Mouse (Mus musculus) liver, adult 2 months (tissue): ENCODE measurements around the gene Gm6588. TPM values are rescaled to one million over a fixed set of nuclear protein-coding genes. Genes with fewer than 3 reads are reported as not detected.

Experiments used
- DNase-seq: peaks from one replicate; pipeline ENCODE4 v3.0.0-alpha.2; 2011; ENCODE audit warnings: low read depth, low spot score; ENCODE audit errors: extremely low read depth
- H3K27ac ChIP-seq: fragments of 200-500 bp; replicated peaks from 2 replicates; pipeline ENCODE4 v1.5.1; 2012; ENCODE audit warnings: low read depth, mild to moderate bottlenecking, control low read depth, inconsistent platforms, low read length; ENCODE audit not compliant: insufficient read depth
- H3K27me3 ChIP-seq: fragments of 200-500 bp; 2 replicates; pipeline ENCODE4 v1.6.1; 2012; ENCODE audit warnings: mild to moderate bottlenecking, moderate library complexity, low read length, inconsistent platforms; ENCODE audit not compliant: control insufficient read depth, insufficient read depth
- H3K36me3 ChIP-seq: fragments of 200-500 bp; 2 replicates; pipeline ENCODE4 v1.6.1; 2012; ENCODE audit warnings: low read length, inconsistent platforms; ENCODE audit not compliant: control insufficient read depth, insufficient read depth
- H3K4me1 ChIP-seq: fragments of 200-500 bp; 2 replicates; pipeline ENCODE4 v1.6.1; 2011; ENCODE audit warnings: low read length; ENCODE audit not compliant: control insufficient read depth, insufficient read depth
- H3K4me3 ChIP-seq: fragments of 200-500 bp; 2 replicates; pipeline ENCODE4 v1.5.1; 2011; ENCODE audit warnings: low read depth, mild to moderate bottlenecking, control low read depth, low read length, moderate library complexity; ENCODE audit not compliant: insufficient read depth
- H3K79me2 ChIP-seq: fragments of 200-500 bp; 2 replicates; pipeline ENCODE4 v1.6.1; 2012; ENCODE audit warnings: inconsistent platforms, mild to moderate bottlenecking, low read length, moderate library complexity; ENCODE audit not compliant: control insufficient read depth, insufficient read depth
- H3K9ac ChIP-seq: fragments of 200-500 bp; 2 replicates; pipeline ENCODE4 v1.6.1; 2012; ENCODE audit warnings: low read depth, mild to moderate bottlenecking, control low read depth, inconsistent platforms, low read length
- CTCF ChIP-seq: fragments of 200-500 bp; IDR thresholded peaks from 2 replicates; pipeline ENCODE4 v1.5.1; 2011; ENCODE audit warnings: low read depth, low read length, control low read depth
- POLR2A ChIP-seq: fragments of 200-500 bp; IDR thresholded peaks from 2 replicates; pipeline ENCODE4 v1.6.1; 2011; ENCODE audit warnings: low read length, control low read depth; ENCODE audit not compliant: insufficient read depth; ENCODE audit errors: extremely low read depth
- WGBS: fragments of 180-500 bp; shearing (Covaris S2); methylation state at CpG from one replicate; pipeline ENCODE4 v1.1.7; 2018; 5-methylcytosine and 5-hydroxymethylcytosine counted together
- polyA plus RNA-seq: library from polyadenylated mRNA; depleted of rRNA; stranded (reverse); fragments of >200 nt; gene quantifications from 2 replicates; pipeline ENCODE4 v1.2.3, GENCODE M21; 2012
- total RNA-seq: library from RNA; depleted of rRNA; stranded (reverse); fragments of >200 nt; gene quantifications from 2 replicates; pipeline ENCODE4 v1.2.3, GENCODE M21; 2014

Gm6588 gene
- total and polyA plus RNA-seq, 2 experiments, result not detected

GRCm38 (mm10) chr5:112482551-112482950 lies 33.3 kb downstream of the Gm6588 start:
- Histone ChIP-seq H3K27me3 (0 out of 2 replicates have a peak, but pooled peaks cover 5% of the 10 kb centered on the region), H3K4me1 (no peaks in the 10 kb centered on the region), H3K27ac (no peak overlapping the region), H3K36me3 (no peaks in the 10 kb centered on the region), H3K79me2 (no peaks in the 10 kb centered on the region), H3K4me3 (no peak overlapping the region), H3K9ac (no peak overlapping the region)
- no peak for DNase-seq
- no peak for TF ChIP-seq CTCF
- no peak for TF ChIP-seq POLR2A
- WGBS, result 59% methylated on average over 13 of the region's 13 CpGs

DNA sequence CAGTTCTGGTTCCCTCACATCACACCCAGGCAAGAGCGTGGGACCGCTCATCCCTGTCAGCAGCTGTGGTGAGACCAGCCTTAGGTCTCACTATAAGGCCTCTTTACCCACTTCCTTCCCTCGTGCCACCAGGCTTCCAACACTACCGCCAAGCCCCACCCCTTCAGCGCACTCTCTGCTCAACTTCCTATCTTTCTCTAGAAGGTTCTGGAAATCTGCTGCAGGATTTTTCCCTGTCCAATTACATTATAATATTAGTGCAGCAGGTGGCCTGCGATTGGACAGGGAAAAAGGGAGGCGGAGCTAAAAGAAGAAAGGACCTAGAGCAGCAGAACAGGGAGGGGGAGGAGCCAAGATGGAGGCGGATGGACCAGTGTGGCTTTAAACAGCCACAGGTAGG lies 33.8 kb downstream of the Gm6588 start:
- Histone ChIP-seq H3K4me1 (no peaks in the 10 kb centered on the region), H3K79me2 (no peaks in the 10 kb centered on the region), H3K4me3 (no peak overlapping the region), H3K9ac (no peak overlapping the region), H3K36me3 (no peaks in the 10 kb centered on the region), H3K27ac (no peak overlapping the region), H3K27me3 (0 out of 2 replicates have a peak, but pooled peaks cover 5% of the 10 kb centered on the region)
- WGBS, result 76% methylated on average over 8 of the region's 8 CpGs
- DNase-seq, result no peak
- TF ChIP-seq POLR2A (no peak), CTCF (no peak)

DNA sequence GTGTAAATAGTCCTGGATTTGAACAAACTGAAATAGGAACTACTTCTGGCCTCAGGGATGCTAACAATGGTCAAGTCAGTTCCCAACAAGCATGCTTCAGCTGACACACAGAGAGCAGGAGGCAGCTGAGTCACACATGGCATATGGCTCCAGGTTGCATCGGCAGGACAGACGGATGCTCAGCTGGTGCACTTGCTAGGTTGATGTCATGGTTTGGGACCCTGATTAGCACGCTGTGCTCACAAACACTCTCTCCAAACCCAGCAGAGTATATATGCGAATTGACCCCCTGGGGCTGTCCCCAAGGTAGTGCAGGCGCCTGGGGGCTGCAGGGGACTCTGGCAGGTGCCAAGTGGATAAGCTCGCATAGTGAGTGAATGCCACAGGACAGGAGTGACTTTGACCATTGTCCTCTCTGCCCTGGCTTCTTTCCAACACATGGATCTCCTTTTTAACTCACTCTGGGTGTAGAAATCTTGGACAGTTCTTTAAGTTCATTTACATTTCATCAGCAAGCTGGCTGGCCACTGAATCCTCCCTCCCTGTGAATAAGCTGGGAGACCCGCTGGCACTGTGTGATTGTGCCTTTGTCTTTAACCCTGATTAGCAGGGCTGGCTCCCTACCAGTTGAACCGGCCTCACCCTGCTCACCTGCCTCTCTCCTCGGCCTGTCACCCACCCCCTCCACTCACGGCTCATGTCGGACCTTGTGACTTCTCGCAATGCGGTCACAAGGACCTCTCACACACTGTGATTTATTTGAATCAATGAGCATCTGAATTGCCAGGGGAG lies 35.9 kb downstream of the Gm6588 start:
- H3K36me3 ChIP-seq, result no peaks in the 10 kb centered on the region
- H3K79me2 ChIP-seq, result no peaks in the 10 kb centered on the region
- no peak for TF ChIP-seq POLR2A
- TF ChIP-seq CTCF, result no peak
- H3K4me3 ChIP-seq, result no peak overlapping the region
- DNase-seq, result no peak
- H3K27me3 ChIP-seq, result 0 out of 2 replicates have a peak, but pooled peaks cover 5% of the 10 kb centered on the region
- no peaks in the 10 kb centered on the region for H3K4me1 ChIP-seq
- WGBS, result 22% methylated on average over 13 of the region's 13 CpGs
- no peak overlapping the region for H3K9ac ChIP-seq
- no peak overlapping the region for H3K27ac ChIP-seq

DNA sequence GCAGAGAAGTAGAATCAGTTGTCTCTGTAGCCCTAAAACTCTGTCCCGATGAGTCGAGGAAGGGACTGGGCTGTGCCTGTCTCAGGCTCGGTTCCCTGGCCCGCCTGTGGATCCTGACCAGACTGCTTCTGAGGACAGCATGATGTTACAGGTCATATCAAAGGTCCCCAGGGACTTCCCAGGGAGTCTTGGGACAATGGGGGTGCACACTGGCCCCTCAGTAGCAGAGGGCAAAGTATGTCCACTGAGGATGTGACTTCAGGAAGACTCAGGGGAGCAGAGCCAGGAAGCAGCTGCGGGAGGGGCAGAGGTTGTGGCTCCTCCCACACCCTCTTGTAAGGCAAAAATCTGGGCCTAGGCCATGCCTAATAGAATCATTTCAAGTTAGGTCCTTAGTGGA lies 37.2 kb downstream of the Gm6588 start:
- TF ChIP-seq CTCF (no peak), POLR2A (no peak)
- Histone ChIP-seq H3K27me3 (no peaks in the 10 kb centered on the region), H3K4me3 (no peak overlapping the region), H3K27ac (no peak overlapping the region), H3K4me1 (no peaks in the 10 kb centered on the region), H3K9ac (no peak overlapping the region), H3K36me3 (no peaks in the 10 kb centered on the region), H3K79me2 (no peaks in the 10 kb centered on the region)
- 36% methylated on average over 5 of the region's 5 CpGs for WGBS
- no peak for DNase-seq

GRCm38 (mm10) chr5:112487504-112487903 lies 38.3 kb downstream of the Gm6588 start:
- H3K4me3 ChIP-seq, result no peak overlapping the region
- TF ChIP-seq POLR2A (no peak), CTCF (no peak)
- H3K27me3 ChIP-seq, result no peaks in the 10 kb centered on the region
- H3K4me1 ChIP-seq, result no peaks in the 10 kb centered on the region
- H3K9ac ChIP-seq, result no peak overlapping the region
- WGBS, result 71% methylated on average over 1 of the region's 1 CpGs
- no peaks in the 10 kb centered on the region for H3K79me2 ChIP-seq
- H3K36me3 ChIP-seq, result no peaks in the 10 kb centered on the region
- no peak for DNase-seq
- no peak overlapping the region for H3K27ac ChIP-seq
